Mouse (Mus musculus) mature B cell (primary cell): ENCODE results near the gene Adh7.

Experiments used
- in situ Hi-C: fragments of 300-500 bp; cut with MboI; formaldehyde crosslinking; loops from 2 replicates; pipeline ENCODE4 v1.14.3; 2019

The Adh7 gene

GRCm38 (mm10) chr3:138224363-138224954 lies 6.9 kb downstream of the Adh7 start:
- in situ Hi-C loops = no loop called here

- in situ Hi-C loops = no loop called here
Observed at GRCm38 (mm10) chr3:138225331-138225730, 7.8 kb downstream of the Adh7 start.

- in situ Hi-C loops = no loop called here
Observed at GRCm38 (mm10) chr3:138225853-138226252, 8.3 kb downstream of the Adh7 start.

GRCm38 (mm10) chr3:138226476-138226875 lies 8.9 kb downstream of the Adh7 start:
- in situ Hi-C loops = no loop called here

GRCm38 (mm10) chr3:138227082-138227481 lies 9.5 kb downstream of the Adh7 start:
- in situ Hi-C loops = no loop called here

- in situ Hi-C loops = no loop called here
Observed at GRCm38 (mm10) chr3:138227782-138228181, 10.2 kb downstream of the Adh7 start.

GRCm38 (mm10) chr3:138229448-138229847 lies 11.9 kb downstream of the Adh7 start:
- in situ Hi-C loops = no loop called here

GRCm38 (mm10) chr3:138230266-138230665 lies 12.7 kb downstream of the Adh7 start:
- in situ Hi-C loops = no loop called here

- in situ Hi-C loops = no loop called here
Observed at GRCm38 (mm10) chr3:138231531-138231930, 14.0 kb downstream of the Adh7 start.

GRCm38 (mm10) chr3:138236546-138237163 lies 19.1 kb downstream of the Adh7 start:
- in situ Hi-C loops = no loop called here

GRCm38 (mm10) chr3:138238046-138238445 lies 20.5 kb downstream of the Adh7 start:
- in situ Hi-C loops = no loop called here

- in situ Hi-C loops = no loop called here
Observed at GRCm38 (mm10) chr3:138239461-138239860, 21.9 kb downstream of the Adh7 start.

GRCm38 (mm10) chr3:138240411-138240810 lies 22.9 kb downstream of the Adh7 start:
- in situ Hi-C loops = no loop called here

GRCm38 (mm10) chr3:138240942-138241341 lies 23.4 kb downstream of the Adh7 start:
- in situ Hi-C loops = no loop called here

- in situ Hi-C loops = no loop called here
Observed at GRCm38 (mm10) chr3:138241371-138241770, 23.8 kb downstream of the Adh7 start.

GRCm38 (mm10) chr3:138242021-138242726 lies 24.6 kb downstream of the Adh7 start:
- in situ Hi-C loops = no loop called here

- in situ Hi-C loops = no loop called here
Observed at GRCm38 (mm10) chr3:138242933-138243332, 25.4 kb downstream of the Adh7 start.

- in situ Hi-C loops = no loop called here
Observed at GRCm38 (mm10) chr3:138244338-138244874, 26.8 kb downstream of the Adh7 start.

- in situ Hi-C loops = no loop called here
Observed at GRCm38 (mm10) chr3:138246511-138247020, 29.0 kb downstream of the Adh7 start.

GRCm38 (mm10) chr3:138247241-138247640 lies 29.7 kb downstream of the Adh7 start:
- in situ Hi-C loops = no loop called here

- in situ Hi-C loops = no loop called here
Observed at GRCm38 (mm10) chr3:138248011-138248410, 30.5 kb downstream of the Adh7 start.

- in situ Hi-C loops = no loop called here
Observed at GRCm38 (mm10) chr3:138248746-138249145, 31.2 kb downstream of the Adh7 start.

- in situ Hi-C loops = no loop called here
Observed at GRCm38 (mm10) chr3:138251156-138251555, 33.6 kb downstream of the Adh7 start.
